Mouse (Mus musculus) kidney, postnatal 4 days (tissue): Measurements from ENCODE around the gene Ptpn21.

Source experiments
- DNase-seq, 2 experiments: peaks; one replicate each; pipeline ENCODE4 v3.0.0; 2021; ENCODE audit warnings: mixed read lengths in 2 of 2

The Ptpn21 gene

GRCm38 (mm10) chr12:98721030-98721429 is 16.2 kb downstream of the Ptpn21 start:
- DNase-seq = no peak

- DNase-seq = no peak
Measured at GRCm38 (mm10) chr12:98720628-98721027, 16.6 kb downstream of the Ptpn21 start.

- DNase-seq = no peak
Measured at GRCm38 (mm10) chr12:98716142-98716541, 21.1 kb downstream of the Ptpn21 start.

DNA sequence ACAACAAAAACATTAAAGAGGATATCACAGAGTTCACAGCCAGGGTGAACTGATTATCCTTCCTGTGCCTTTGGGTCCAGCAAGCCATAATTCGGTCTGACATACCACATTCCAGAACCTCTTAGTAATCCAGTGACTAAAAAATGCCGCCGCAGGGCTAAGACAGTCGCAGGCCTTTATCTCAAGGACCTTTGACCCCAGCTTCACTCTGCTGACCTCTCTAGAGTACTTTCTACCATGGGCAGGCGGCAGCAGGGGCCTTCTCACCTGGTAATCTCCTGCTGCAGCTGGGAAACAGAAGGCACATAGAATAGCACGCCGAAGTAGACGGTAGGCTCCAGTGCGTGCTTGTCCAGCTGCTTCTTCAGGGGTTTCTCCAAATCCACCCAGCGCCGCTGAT is 22.4 kb downstream of the Ptpn21 start:
- DNase-seq = peak in 1 of 2 experiments; percentile 27

- no peak for DNase-seq
Measured at GRCm38 (mm10) chr12:98713621-98714103, 23.5 kb downstream of the Ptpn21 start.

GRCm38 (mm10) chr12:98712819-98713218 is 24.4 kb downstream of the Ptpn21 start:
- no peak for DNase-seq

DNA sequence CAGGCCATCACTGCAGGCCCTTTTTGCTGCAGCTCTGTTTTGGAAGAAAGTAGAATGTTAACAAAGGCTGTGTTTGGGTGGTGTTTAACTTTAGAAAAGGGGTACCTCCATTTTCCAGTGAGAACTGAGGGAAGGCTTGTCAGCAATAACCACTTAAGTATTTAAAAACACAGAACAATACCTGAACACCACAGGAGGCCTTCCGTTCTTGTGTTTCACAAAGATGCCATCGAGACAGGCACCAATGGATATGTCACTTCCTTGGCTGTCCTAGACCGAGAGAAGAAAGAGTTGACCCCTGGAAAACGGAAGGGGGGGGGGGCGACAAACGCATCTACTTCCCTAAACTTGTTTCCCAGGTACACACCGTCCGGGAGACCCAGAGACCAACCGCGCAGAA is 33.2 kb downstream of the Ptpn21 start:
- DNase-seq = no peak

GRCm38 (mm10) chr12:98703554-98703953 is 33.7 kb downstream of the Ptpn21 start:
- no peak for DNase-seq

GRCm38 (mm10) chr12:98701564-98701963 is 35.6 kb downstream of the Ptpn21 start:
- DNase-seq = no peak

DNA sequence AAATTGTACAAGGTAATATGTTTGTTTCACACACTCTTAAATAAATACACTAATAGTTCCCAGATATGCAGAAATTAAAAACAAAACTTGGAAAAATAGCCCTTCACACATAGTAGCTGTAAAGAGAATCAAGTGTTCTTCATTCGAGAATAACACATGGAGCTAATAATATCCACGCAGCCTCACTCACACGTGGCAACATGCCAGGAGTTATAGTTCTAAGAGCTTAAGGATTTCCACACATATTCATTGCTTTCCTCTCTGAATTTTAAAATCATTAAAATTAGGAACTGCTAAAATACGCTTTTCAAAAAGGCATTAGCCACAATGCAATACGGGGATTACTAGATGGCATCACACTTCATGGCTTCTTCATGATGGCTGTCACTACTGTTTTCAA is 40.0 kb downstream of the Ptpn21 start:
- DNase-seq = no peak

DNA sequence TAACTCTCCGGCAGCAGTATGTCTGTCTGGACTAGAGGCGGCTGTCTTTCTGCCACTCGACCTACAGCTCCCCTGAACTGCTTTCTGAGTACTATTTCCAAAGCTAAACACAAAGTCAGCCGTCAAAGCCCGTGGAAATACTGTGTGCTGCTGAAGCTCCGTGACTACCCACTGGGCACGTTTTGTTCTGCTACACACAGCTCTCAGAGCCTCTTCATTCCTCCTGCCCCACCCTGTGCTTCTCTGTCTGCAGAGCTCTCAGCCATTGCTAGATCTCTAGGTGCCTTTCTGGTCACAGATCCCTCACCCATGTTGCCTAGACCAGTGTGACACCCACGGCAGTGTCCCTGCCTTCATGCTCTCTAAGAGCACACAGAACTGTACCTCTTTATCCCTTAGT is 47.0 kb downstream of the Ptpn21 start:
- DNase-seq = no peak

DNA sequence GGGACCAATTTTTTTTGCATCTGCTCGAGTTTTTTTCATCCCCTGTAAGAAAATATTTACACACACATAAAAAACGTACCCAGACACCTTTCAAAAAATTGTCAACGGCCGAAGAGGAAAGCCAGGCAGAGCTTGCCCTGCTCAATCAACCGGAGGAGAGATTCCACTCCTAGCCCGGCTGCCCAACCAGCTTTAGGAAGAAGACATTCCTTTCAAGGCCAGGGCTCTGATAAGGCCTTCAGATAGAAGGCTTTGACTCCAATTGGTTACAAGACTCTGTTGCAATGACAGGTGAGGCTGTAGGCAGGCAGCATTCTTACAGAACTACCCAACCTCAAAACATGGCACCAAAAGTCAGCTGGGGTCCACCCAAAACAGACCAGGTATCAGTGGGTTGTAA is 53.6 kb downstream of the Ptpn21 start:
- DNase-seq = peak in 1 of 2 experiments; percentile 24

DNA sequence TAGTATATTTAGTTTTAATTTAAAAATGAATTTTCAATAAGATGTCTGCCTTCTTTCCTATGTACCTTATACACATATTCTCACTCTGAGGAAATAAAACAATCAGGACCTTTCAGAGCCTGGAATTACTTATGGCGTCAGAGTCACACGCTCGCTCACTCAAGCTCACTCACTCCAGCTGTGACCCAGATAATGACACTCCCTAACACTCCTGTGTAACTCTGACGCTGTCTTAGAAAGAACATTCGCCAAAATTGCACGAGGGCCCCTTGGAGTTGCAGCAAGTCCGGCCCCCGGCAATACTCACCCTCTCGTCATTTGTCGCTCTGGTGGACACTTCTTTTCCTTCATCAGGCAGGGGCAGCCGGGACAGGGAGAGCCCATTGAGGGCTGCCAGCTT is 54.0 kb downstream of the Ptpn21 start:
- DNase-seq = peak in 1 of 2 experiments; percentile 20

DNA sequence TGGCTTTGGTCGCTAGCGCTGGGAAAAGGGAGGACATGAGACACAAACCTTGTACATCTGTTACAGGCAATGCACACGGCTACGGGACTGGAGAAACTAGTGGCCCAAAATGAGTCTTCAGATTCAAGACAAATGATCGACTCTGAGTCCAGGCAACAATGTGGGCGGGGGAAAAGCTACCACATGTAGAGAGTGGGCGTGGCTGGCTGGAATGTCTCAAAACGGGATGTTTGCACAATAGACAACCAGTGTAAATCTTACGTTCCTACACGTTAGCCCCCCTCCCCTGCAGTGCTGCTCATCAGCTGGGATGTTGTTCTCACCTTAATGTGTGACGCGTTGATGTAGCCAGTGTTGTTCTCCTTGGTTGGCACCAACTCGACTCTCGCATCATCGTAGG is 55.0 kb downstream of the Ptpn21 start:
- no peak for DNase-seq

DNA sequence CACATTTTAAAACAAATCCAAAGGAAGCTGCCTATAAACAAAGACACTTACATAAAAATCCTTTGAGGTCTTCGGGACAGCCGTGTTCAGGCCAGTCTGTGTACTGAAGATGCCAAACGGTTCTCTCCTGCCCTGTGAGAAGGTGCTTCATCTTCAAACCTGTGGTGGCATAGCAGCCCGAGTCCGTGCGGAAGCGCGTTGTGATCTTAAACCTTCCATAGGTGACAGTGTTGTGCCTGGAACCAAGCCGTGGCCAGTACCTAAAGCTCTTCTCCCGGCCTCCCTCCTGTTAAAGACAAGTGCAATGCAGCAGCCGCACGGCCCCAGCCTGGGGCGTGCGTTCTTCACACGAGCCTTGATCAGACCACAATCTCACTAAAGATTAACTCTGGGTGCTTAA is 57.3 kb downstream of the Ptpn21 start:
- DNase-seq = no peak

DNA sequence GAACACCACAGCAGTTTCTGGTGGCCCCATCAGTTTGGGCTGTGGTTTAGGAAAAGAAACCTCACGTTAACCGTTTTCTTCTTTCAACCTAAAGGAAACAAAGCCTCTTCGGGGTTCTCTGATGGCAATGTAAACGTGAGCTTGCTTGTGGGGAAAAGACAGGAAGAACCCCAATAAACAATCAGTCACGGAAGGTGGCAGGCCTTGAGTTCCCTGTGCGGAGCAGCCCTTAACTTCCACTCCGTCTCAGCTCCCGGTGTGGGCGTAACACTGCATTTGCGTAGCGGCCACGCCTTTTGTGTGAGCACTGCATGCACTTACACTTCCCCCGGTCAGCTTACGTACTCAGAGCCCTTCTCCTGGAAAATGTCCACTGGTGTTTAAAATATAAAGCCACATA is 59.9 kb downstream of the Ptpn21 start:
- no peak for DNase-seq

- no peak for DNase-seq
Measured at GRCm38 (mm10) chr12:98676861-98677260, 60.3 kb downstream of the Ptpn21 start.

DNA sequence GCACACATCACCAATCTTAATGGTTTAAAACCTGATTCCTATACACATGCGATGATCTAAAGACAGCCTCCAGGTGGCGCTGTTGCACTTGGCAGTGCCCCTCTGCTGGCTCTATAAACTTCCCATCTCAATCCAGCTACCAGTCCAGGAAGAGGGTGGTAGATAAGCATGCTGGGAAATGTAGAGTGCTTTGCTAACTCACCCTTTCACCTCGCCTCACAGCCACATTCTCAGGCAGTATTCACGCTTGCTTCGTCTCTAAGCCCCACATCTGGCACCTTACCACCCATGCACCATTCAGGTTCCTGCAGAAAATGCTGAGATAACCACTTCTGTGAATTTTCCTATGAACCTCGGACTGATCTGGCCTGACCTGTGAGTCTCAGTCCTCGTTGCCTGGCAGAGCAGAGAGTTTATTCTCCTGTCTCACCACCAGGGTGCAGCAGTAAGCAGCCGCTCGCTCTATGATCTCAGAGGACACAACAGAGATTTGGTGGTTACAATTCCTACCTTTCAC is 62.5 kb downstream of the Ptpn21 start:
- peak; percentile 88 to 90 for DNase-seq

GRCm38 (mm10) chr12:98673879-98674278 is 63.3 kb downstream of the Ptpn21 start:
- DNase-seq = no peak

DNA sequence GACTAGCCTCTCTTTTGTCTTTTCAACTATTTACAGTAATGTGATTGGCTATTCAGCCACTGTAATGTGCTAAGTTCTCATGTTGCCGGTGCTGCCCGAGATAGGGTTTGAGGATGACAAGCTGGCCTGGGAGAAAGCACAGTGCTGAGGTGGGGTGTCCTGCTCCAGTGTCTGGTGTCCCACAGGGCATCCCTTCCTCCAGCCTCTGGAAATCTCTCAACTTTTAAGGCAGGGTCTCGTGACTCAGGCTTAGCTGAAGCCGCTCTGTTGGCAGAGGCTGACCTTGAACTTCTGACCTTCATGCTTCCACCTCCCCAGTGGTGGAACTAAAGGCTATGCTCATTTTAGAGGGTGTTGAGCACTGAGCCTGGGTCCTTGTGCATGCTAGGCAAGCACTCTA is 66.8 kb downstream of the Ptpn21 start:
- no peak for DNase-seq

- peak in 1 of 2 experiments; percentile 10 for DNase-seq
Measured at GRCm38 (mm10) chr12:98669864-98670263, 67.3 kb downstream of the Ptpn21 start.

DNA sequence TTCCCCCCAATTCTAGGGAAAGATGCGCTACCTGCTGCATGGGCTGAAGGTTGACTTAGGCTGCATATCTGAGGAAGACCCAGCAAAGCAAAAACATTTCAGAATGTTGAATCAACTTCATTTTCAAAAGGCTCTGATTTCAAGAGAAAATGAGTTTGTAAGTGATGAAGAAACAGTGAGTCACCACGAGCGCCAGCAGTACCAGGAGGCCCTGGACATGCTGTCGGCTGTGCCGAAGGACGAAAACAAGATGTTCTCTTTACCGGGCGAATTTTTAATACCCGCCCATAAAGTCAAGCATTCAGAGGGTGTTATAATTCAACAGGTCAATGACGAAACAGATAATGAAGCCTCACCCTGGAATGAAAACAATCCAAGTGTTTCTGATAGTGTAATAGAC is 68.1 kb downstream of the Ptpn21 start:
- DNase-seq = no peak

- DNase-seq = peak; percentile 67 to 74
Measured at GRCm38 (mm10) chr12:98668132-98668814, 68.9 kb downstream of the Ptpn21 start.

DNA sequence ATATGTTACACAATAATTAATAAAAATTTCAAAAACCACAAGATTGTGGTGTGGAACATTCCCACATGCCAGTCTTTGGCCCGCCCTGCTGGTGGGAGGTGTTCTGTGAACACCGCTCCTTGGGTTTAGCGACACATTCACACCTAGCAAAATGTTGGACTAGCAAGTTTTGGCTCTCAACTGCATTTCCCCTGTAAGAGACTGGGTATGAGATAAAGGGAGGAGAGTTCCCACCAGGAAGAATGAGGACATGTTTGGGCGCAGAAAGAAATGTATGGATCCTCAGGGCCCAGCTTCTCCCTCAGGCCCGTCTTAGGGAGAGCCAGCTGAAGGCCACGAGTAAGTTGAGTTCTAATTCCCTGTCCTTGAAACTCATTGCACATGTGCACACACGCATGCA is 74.6 kb downstream of the Ptpn21 start:
- no peak for DNase-seq

DNA sequence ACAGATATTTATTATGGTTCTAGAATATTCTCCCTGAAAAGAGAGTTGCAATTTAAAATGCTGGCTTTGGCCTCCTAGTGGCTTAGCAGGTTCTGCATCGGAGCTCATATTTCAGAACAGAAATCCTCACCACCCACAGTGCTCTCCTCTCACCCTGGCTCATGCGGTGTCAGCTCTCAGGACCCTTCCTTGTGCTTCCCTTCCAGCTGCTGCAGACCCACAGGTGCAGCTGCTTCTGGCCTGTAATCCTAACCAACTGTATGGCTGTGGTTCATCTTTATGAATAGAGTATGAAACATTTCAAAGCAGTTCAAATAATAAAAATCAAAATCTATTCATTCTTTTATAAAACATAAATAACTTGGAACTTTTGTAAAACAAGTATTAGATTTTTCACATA is 80.3 kb downstream of the Ptpn21 start:
- DNase-seq = no peak
